Mouse (Mus musculus) right cerebral cortex, postnatal 14 days (tissue): ENCODE data around the gene Tmem242.

Experiments
- DNase-seq: peaks from one replicate; pipeline ENCODE4 v3.0.0; 2022

The Tmem242 gene

DNA sequence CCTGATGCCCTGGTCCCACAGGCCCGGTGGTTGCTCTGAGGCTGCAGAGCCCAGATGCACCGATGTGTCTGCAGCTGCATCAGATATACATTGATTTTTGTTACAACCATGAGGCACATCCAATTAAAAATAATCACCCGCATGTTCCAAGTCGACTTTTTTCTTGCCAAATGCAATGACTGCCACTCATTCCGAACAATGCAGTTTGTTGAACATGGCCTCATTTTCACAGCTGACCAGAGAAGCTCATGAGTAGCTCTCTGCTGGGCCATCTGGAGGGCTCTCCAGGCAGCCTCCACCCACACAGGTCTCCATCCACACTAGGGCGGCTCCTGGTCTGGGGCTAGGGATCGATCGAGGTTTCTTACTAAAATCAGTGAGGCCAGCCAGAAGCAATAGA, 67.1 kb downstream of the Tmem242 start:
- no peak for DNase-seq

DNA sequence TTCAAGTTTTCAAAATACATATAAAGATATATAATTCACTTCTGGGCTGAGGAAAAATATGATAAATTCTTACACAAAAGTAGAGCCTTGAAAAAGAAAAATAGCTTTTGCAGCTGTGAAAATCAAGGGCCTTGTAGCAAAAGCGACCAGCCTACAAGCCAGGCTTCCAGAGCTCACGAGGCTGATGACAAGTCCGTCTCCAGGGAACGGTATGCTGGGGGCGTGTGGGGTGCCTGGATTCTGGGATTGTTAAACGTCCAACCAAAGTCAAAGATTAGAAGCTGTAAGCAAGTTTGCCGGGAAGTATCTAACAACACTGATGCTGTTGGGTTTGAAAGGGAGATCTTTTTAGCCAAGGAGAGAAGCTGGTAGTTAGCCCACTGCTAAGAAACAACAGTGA, 68.5 kb downstream of the Tmem242 start:
- DNase-seq, result no peak

DNA sequence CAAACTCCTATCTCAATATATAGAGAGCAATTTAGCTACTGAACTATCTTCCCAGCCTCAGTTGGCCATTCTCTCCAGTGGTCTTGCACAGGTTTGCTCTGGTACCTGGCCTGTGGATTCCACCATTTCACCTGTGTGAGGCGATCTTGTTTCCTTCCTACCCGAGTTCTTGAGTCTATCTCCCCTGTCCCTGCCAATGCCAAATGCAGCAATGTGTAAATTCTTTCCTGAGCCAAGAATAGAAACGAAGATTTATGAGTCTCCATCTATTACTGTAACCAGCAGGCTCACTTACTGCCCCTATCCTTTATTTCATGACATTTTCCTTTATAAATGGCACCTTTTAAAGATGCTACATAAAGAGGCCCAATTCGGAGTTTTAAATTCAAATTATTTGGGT, 69.0 kb downstream of the Tmem242 start:
- DNase-seq, result no peak

DNA sequence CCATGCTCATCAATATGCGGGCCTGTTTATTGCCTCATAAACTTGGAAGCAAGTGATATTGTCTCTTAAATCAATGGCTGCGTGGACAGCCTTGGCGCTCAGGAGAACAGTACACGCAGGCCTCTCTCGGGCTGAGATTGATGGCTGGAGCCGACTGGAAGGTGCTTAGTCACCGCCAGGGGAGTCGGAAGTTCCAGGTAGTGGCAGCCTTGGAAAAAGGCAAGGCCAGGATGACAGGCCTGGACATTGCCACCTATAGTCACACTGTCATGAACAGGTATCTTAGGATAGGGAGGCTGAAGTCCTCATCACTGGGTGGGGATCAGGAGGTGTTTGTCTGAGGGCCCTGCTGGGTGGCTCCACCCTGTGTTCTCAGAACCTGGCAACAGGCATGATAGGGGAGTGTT, 74.1 kb downstream of the Tmem242 start:
- DNase-seq, result no peak
